Mouse (Mus musculus): ENCODE results near the gene Zfp948. TPM values are rescaled to one million over a fixed set of nuclear protein-coding genes. Genes with fewer than 3 reads are reported as not detected.

Zfp948 gene
- total RNA-seq (2023): 2.3 and 2.5 TPM in 2 replicates

DNA sequence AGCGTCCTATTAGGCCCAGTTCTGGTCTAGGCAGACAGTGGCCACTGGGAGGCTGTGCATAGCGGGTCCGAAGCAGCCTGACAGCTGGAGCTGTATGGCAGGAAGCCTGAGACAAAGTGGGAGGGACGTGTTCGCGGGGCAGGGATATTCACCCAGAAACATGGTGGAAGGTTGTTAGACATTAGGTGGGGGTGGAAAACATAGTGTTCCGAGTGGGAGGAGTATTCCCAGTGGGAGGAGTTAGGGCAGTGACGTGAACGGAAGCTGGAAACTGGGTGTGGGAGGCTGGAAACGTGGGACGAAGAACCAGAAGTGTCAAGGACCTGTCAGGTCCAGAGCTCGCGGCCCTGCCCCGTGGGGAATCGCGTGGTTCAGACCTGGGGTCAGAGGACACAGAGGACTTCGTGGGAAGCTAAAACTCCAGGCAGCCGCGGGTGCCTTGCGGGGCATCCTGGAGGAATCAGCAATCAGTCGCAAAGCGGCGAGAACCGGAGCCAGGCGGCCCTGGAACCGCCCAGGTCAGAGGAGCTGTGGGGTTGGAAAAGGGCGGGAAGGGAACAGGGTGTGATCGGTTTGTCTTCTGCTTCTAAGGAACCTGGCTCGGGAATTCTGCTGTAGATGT, at the start of gene Zfp948:
TSS of gene Zfp948 (plus strand) at position 281 of the 622 bp plus-strand sequence.

DNA sequence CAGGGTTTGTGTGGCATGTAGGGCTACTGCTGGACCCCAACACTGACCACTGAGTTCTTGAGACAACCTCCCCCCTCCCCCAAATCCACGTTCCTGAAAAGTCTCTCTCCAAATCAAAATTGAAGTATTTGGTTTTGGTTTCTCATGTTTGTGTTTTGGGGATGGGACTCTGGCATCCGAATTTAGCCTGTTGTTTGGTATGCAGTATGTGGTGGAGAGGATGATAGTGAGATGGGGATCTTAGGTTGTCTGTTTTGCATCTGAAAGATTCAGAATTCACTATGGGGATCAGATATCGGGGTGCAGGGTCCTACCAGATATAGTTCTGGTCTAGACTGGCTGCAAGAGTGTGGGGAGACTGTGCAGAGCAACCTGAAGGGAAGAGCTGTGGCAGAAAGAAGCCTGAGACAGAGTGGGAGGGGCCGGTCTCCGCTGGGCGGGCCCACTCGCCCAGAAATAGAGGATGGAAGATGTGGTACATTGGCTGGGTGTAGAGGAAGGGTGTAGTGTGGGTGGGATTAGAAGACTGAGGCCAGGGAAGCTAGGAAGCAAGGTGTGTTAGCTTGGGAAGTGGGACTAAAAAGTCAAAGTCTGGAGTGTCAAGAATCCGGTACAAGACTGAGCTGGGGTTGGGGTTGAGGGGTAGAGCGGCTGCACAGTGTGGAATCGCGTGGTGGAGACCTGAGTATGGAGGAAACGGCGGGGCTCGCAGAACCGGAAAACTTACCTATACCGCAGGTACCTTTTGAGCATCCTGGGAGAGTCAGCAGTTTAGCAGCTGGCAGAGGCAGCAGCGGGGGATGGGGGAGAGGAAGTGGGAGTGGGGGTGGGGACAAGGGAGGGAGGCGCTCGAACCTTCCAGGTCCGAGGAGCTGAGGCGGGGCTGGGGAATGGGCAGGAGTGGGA, 31.5 kb upstream of the Zfp948 start, which contains the start of gene Zfp52:
TSS of gene Zfp52 (plus strand) at position 444 of the 906 bp plus-strand sequence.

Other genes starting within 250 kb of the Zfp948 start
- gene Zfp677, start 183.3 kb upstream of the Zfp948 start, total RNA-seq (2023): 1.6 and 1.7 TPM in 2 replicates
- gene Zfp54, start 143.8 kb upstream of the Zfp948 start, total RNA-seq (2023): 0.39 and 0.73 TPM in 2 replicates
- gene Zfp51, start 116.6 kb upstream of the Zfp948 start, total RNA-seq (2023): 17.3 and 19.3 TPM in 2 replicates
- 11.1 and 15.1 TPM in 2 replicates for gene Zfp53, start 78.0 kb upstream of the Zfp948 start, total RNA-seq (2023)
- 3.6 and 5.2 TPM in 2 replicates for gene Zfp52, start 31.5 kb upstream of the Zfp948 start, total RNA-seq (2023)
- gene Zfp983, start 83.6 kb downstream of the Zfp948 start, total RNA-seq (2023): 3.0 and 4.4 TPM in 2 replicates
- gene Gm10226, start 124.9 kb downstream of the Zfp948 start, total RNA-seq (2023): 3.7 and 4.7 TPM in 2 replicates
- gene Zfp760, start 140.7 kb downstream of the Zfp948 start, total RNA-seq (2023): 1.0 and 1.9 TPM in 2 replicates
- 0.44 and 0.66 TPM in 2 replicates for gene Zfp229, start 163.8 kb downstream of the Zfp948 start, total RNA-seq (2023)